Mouse (Mus musculus) MEL (cell line): ENCODE results near the gene Strada.

ENCODE experiments used
- BHLHE40 ChIP-seq: IDR thresholded peaks from 2 replicates; pipeline ENCODE4 v1.6.1; 2012; ENCODE audit warnings: low read depth, mild to moderate bottlenecking, inconsistent platforms, low read length, improper control_type of control experiment, borderline replicate concordance
- CHD2 ChIP-seq: IDR thresholded peaks from 2 replicates; pipeline ENCODE4 v1.6.1; 2011; ENCODE audit warnings: low read length, improper control_type of control experiment
- CTCF ChIP-seq, 3 experiments: IDR thresholded peaks in 2 of 3; conservative IDR thresholded peaks in 1 of 3; 2 replicates each; pipeline ENCODE4 v1.5.1; 2011 to 2012; ENCODE audit warnings: low read length in 3 of 3, low read depth in 2 of 3, mild to moderate bottlenecking in 2 of 3, improper control_type of control experiment in 1 of 3, inconsistent platforms in 1 of 3, mixed read lengths in 1 of 3, moderate library complexity in 1 of 3; ENCODE audit not compliant: control insufficient read depth in 1 of 3, insufficient read depth in 1 of 3, poor library complexity in 1 of 3, severe bottlenecking in 1 of 3
- GABPA ChIP-seq: IDR thresholded peaks from 2 replicates; pipeline ENCODE4 v1.6.1; 2012; ENCODE audit warnings: low read depth, mild to moderate bottlenecking, inconsistent platforms, low read length, improper control_type of control experiment, moderate library complexity
- MAFK ChIP-seq: IDR thresholded peaks from 2 replicates; pipeline ENCODE4 v1.6.1; 2011; ENCODE audit warnings: low read depth, mild to moderate bottlenecking, low read length, improper control_type of control experiment, borderline replicate concordance
- POLR2AphosphoS2 ChIP-seq: IDR thresholded peaks from 2 replicates; pipeline ENCODE4 v1.6.1; 2011; ENCODE audit warnings: low read length, improper control_type of control experiment
- RCOR1 ChIP-seq: IDR thresholded peaks from 2 replicates; pipeline ENCODE4 v1.6.1; 2012; ENCODE audit warnings: low read depth, mild to moderate bottlenecking, inconsistent platforms, low read length, improper control_type of control experiment
- SMC3 ChIP-seq: IDR thresholded peaks from 2 replicates; pipeline ENCODE4 v1.6.1; 2011; ENCODE audit warnings: low read depth, low read length, improper control_type of control experiment
- ZNF384 ChIP-seq: IDR thresholded peaks from 2 replicates; pipeline ENCODE4 v1.6.1; 2012; ENCODE audit warnings: low read depth, mild to moderate bottlenecking, inconsistent platforms, low read length, improper control_type of control experiment

DNA sequence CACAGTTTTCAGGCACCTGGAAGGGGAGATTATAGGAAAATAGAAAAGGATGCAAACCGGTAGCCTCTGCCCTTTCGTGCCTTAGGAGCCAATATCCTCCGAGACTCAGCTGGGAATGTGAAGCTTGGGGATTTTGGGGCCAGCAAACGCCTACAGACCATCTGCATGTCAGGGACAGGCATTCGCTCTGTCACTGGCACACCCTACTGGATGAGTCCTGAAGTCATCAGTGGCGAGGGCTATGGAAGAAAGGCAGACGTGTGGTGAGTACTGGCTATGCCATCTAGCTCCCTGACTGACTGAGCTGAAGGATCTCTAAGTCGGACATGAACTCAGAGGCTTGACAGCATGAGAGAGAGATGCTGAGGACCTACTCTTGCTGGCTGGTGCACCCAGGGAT, 49.8 kb downstream of the Strada start:
- TF ChIP-seq SMC3 (no peak), MAFK (no peak), CTCF (IDR thresholded peaks at IDR 0.05 in 2 of 3, conservative IDR thresholded peaks at IDR 0.05 in 1 of 3; ENCODE audit: control insufficient read depth in 1 of 3, insufficient read depth in 1 of 3, low read depth in 2 of 3, low read length in 3 of 3, poor library complexity in 1 of 3, severe bottlenecking in 1 of 3) (no peak), RCOR1 (no peak), GABPA (no peak), BHLHE40 (no peak), ZNF384 (no peak), POLR2AphosphoS2 (no peak), CHD2 (no peak)
